Mouse (Mus musculus) MEL (cell line): ENCODE results near the gene Pkd1. TPM values are rescaled to one million over a fixed set of nuclear protein-coding genes. Genes with fewer than 3 reads are reported as not detected.

Source experiments
- DNase-seq: peaks from one replicate; pipeline ENCODE4 v3.0.0; 2011; ENCODE audit warnings: low read depth, low spot score
- H3K27ac ChIP-seq: 2 replicates; pipeline ENCODE4 v1.5.1; 2012; ENCODE audit warnings: low read depth, mild to moderate bottlenecking, control low read depth, low read length, moderate library complexity; ENCODE audit not compliant: control insufficient read depth
- H3K27me3 ChIP-seq, 2 experiments: fragments of 150-350 bp in 1 of 2; sonication (generic) in 1 of 2; 2 replicates each; pipeline ENCODE4 v1.6.1; 2012; ENCODE audit warnings: low read length in 2 of 2, mild to moderate bottlenecking in 2 of 2, improper control_type of control experiment in 1 of 2, moderate library complexity in 1 of 2; ENCODE audit not compliant: insufficient read depth in 2 of 2, control insufficient read depth in 1 of 2
- H3K36me3 ChIP-seq, 2 experiments: 2 replicates each; pipeline ENCODE4 v1.6.1; 2012 to 2014; ENCODE audit warnings: low read length in 2 of 2, improper control_type of control experiment in 1 of 2, inconsistent platforms in 1 of 2, mild to moderate bottlenecking in 1 of 2; ENCODE audit not compliant: insufficient read depth in 2 of 2, control insufficient read depth in 1 of 2
- H3K4me1 ChIP-seq, 2 experiments: fragments of 150-350 bp in 1 of 2; sonication (generic) in 1 of 2; 2 replicates each; pipeline ENCODE4 v1.6.1; 2012; ENCODE audit warnings: low read length in 2 of 2, improper control_type of control experiment in 1 of 2, mild to moderate bottlenecking in 1 of 2; ENCODE audit not compliant: insufficient read depth in 2 of 2, control insufficient read depth in 1 of 2
- H3K4me3 ChIP-seq, 2 experiments: fragments of 150-350 bp in 1 of 2; sonication (generic) in 1 of 2; 2 replicates each; pipeline ENCODE4 v1.5.1; 2012; ENCODE audit warnings: low read depth in 2 of 2, low read length in 2 of 2, mild to moderate bottlenecking in 2 of 2, moderate library complexity in 2 of 2, control low read depth in 1 of 2, improper control_type of control experiment in 1 of 2; ENCODE audit not compliant: control insufficient read depth in 1 of 2, insufficient read depth in 1 of 2
- H3K79me2 ChIP-seq: 2 replicates; pipeline ENCODE4 v1.6.1; 2012; ENCODE audit warnings: mild to moderate bottlenecking, low read length, moderate library complexity; ENCODE audit not compliant: control insufficient read depth, poor library complexity, insufficient read depth
- H3K9ac ChIP-seq: 2 replicates; pipeline ENCODE4 v1.6.1; 2012; ENCODE audit warnings: low read depth, mild to moderate bottlenecking, control low read depth, low read length, moderate library complexity; ENCODE audit not compliant: control insufficient read depth, poor library complexity, severe bottlenecking
- H3K9me3 ChIP-seq: fragments of 150-350 bp; sonication (generic); replicated peaks from 2 replicates; pipeline ENCODE4 v1.6.1; 2012; ENCODE audit warnings: mild to moderate bottlenecking, low read length, improper control_type of control experiment, moderate library complexity; ENCODE audit not compliant: insufficient read depth
- CHD1 ChIP-seq: IDR thresholded peaks from 2 replicates; pipeline ENCODE4 v1.6.1; 2012; ENCODE audit warnings: low read depth, mild to moderate bottlenecking, inconsistent platforms, low read length, improper control_type of control experiment
- CHD2 ChIP-seq: IDR thresholded peaks from 2 replicates; pipeline ENCODE4 v1.6.1; 2011; ENCODE audit warnings: low read length, improper control_type of control experiment
- E2F4 ChIP-seq: IDR thresholded peaks from 2 replicates; pipeline ENCODE4 v1.6.1; 2011; ENCODE audit warnings: low read depth, low read length, improper control_type of control experiment, borderline replicate concordance
- EP300 ChIP-seq, 2 experiments: IDR thresholded peaks; 2 replicates each; pipeline ENCODE4 v1.6.1; 2011; ENCODE audit warnings: improper control_type of control experiment in 2 of 2, low read length in 2 of 2, low read depth in 1 of 2, mild to moderate bottlenecking in 1 of 2
- ETS1 ChIP-seq: IDR thresholded peaks from 2 replicates; pipeline ENCODE4 v1.6.1; 2012; ENCODE audit warnings: low read depth, mild to moderate bottlenecking, inconsistent platforms, low read length, improper control_type of control experiment, moderate library complexity
- GABPA ChIP-seq: IDR thresholded peaks from 2 replicates; pipeline ENCODE4 v1.6.1; 2012; ENCODE audit warnings: low read depth, mild to moderate bottlenecking, inconsistent platforms, low read length, improper control_type of control experiment, moderate library complexity
- JUND ChIP-seq: IDR thresholded peaks from 2 replicates; pipeline ENCODE4 v1.6.1; 2011; ENCODE audit warnings: low read depth, mild to moderate bottlenecking, improper control_type of control experiment, low read length
- MAX ChIP-seq: IDR thresholded peaks from 2 replicates; pipeline ENCODE4 v1.6.1; 2011; ENCODE audit warnings: low read length, improper control_type of control experiment
- MEF2A ChIP-seq: IDR thresholded peaks from 2 replicates; pipeline ENCODE4 v1.6.1; 2014; ENCODE audit warnings: low read depth, mild to moderate bottlenecking, inconsistent platforms, low read length, improper control_type of control experiment; ENCODE audit not compliant: poor library complexity, insufficient replicate concordance, severe bottlenecking; ENCODE audit errors: extremely low read depth
- MYB ChIP-seq: IDR thresholded peaks from 2 replicates; pipeline ENCODE4 v1.6.1; 2011; ENCODE audit warnings: mild to moderate bottlenecking, low read depth, low read length, improper control_type of control experiment
- NELFE ChIP-seq: IDR thresholded peaks from 2 replicates; pipeline ENCODE4 v1.6.1; 2011; ENCODE audit warnings: low read depth, low read length, improper control_type of control experiment
- NRF1 ChIP-seq: IDR thresholded peaks from 2 replicates; pipeline ENCODE4 v1.6.1; 2014; ENCODE audit warnings: low read depth, mild to moderate bottlenecking, inconsistent platforms, low read length, improper control_type of control experiment, moderate library complexity; ENCODE audit not compliant: poor library complexity, insufficient read depth, severe bottlenecking
- POLR2A ChIP-seq, 2 experiments: IDR thresholded peaks; 2 replicates each; pipeline ENCODE4 v1.6.1; 2011 to 2012; ENCODE audit warnings: low read length in 2 of 2, mild to moderate bottlenecking in 2 of 2, control low read depth in 1 of 2, improper control_type of control experiment in 1 of 2, low read depth in 1 of 2, moderate library complexity in 1 of 2; ENCODE audit not compliant: control insufficient read depth in 1 of 2, insufficient read depth in 1 of 2, poor library complexity in 1 of 2
- RAD21 ChIP-seq: IDR thresholded peaks from 2 replicates; pipeline ENCODE4 v1.6.1; 2011; ENCODE audit warnings: mild to moderate bottlenecking, low read depth, low read length, improper control_type of control experiment
- RCOR1 ChIP-seq: IDR thresholded peaks from 2 replicates; pipeline ENCODE4 v1.6.1; 2012; ENCODE audit warnings: low read depth, mild to moderate bottlenecking, inconsistent platforms, low read length, improper control_type of control experiment
- TAL1 ChIP-seq: IDR thresholded peaks from 2 replicates; pipeline ENCODE4 v1.6.1; 2012; ENCODE audit warnings: mild to moderate bottlenecking, inconsistent platforms, low read length, moderate library complexity, mixed read lengths
- USF1 ChIP-seq: IDR thresholded peaks from 2 replicates; pipeline ENCODE4 v1.6.1; 2014; ENCODE audit warnings: low read depth, mild to moderate bottlenecking, inconsistent platforms, low read length, improper control_type of control experiment, moderate library complexity
- USF2 ChIP-seq, 2 experiments: IDR thresholded peaks; 2 replicates each; pipeline ENCODE4 v1.6.1; 2011 to 2012; ENCODE audit warnings: improper control_type of control experiment in 2 of 2, low read length in 2 of 2, borderline replicate concordance in 1 of 2, inconsistent platforms in 1 of 2, low read depth in 1 of 2, mild to moderate bottlenecking in 1 of 2; ENCODE audit not compliant: insufficient read depth in 1 of 2
- ZNF384 ChIP-seq: IDR thresholded peaks from 2 replicates; pipeline ENCODE4 v1.6.1; 2012; ENCODE audit warnings: low read depth, mild to moderate bottlenecking, inconsistent platforms, low read length, improper control_type of control experiment
- polyA plus RNA-seq, 2 experiments: library from polyadenylated mRNA; stranded (reverse) in 1 of 2; unstranded in 1 of 2; fragments of >175 nt in 1 of 2; fragments of >200 nt in 1 of 2; gene quantifications; 2 replicates each; pipeline versions ENCODE4 v1.2.1 to v1.2.4; 2012; ENCODE audit warnings: low replicate concordance in 2 of 2, low read depth in 1 of 2; ENCODE audit not compliant: insufficient read length in 2 of 2, insufficient read depth in 1 of 2, missing spikeins in 1 of 2
- total RNA-seq: library from RNA; depleted of rRNA; stranded (reverse); fragments of 300-350 nt; gene quantifications from 2 replicates; pipeline ENCODE4 v1.2.3, GENCODE M21; 2012

The Pkd1 gene
- total and polyA plus RNA-seq, 3 experiments = 10.6 to 10.7 TPM; not detected in 1

DNA sequence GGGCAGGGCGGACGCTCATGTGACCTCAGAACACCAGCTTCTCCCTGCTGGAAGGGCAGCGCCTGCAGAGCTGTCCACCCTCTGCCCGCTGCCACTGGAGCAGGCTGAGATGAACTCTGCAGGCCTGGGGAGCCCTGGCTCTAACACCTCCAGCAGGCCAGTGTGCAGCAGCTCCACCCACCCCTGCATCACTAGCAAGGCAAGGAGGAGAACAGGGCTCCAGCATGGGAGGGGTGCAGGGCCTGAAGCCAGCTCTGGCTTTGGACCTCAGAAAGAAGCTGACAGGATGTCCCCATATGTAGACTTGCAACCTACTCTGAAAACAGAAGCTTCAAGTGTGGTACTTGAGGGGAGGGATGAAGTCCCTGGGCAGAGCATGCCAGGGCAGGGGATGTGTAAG is 50.9 kb downstream of the Pkd1 start:
- Histone ChIP-seq H3K36me3 (peaks cover 0 to 5% of the 10 kb centered on the region in 2 experiments; a peak in 2 of 4 replicates), H3K27ac (no peak overlapping the region), H3K4me1 (no peaks in the 10 kb centered on the region), H3K9me3 (no peaks in the 10 kb centered on the region), H3K4me3 (no peak overlapping the region), H3K79me2 (no peaks in the 10 kb centered on the region), H3K9ac (no peak overlapping the region), H3K27me3 (no peaks in the 10 kb centered on the region)
- no peak for DNase-seq
- TF ChIP-seq NELFE (no peak), POLR2A (IDR thresholded peaks at IDR 0.05; ENCODE audit: control insufficient read depth in 1 of 2, insufficient read depth in 1 of 2, low read depth in 1 of 2, low read length in 2 of 2, poor library complexity in 1 of 2) (no peak), NRF1 (no peak), GABPA (no peak), MEF2A (no peak)

DNA sequence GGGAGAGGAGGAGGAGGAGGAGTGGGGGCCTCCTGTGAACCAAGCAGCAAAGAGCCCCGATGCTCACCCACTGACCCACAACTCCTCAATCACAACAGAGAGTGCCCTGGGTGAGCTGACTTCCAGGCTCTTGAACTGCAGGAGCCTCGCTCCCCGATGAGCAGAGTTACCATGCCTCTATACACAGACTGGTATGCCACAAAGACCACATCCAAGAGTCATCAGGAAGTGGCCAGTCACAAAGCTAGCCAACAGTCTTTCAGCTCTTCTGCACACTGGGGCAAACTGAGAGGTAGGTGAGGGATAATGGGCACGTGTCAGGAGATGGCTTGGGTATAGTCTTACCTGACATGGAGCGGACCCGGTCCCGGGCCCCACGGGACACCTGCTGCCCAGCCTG is 54.3 kb downstream of the Pkd1 start:
- Histone ChIP-seq H3K36me3 (peaks cover 0 to 3% of the 10 kb centered on the region in 2 experiments; a peak in 1 of 4 replicates), H3K79me2 (no peaks in the 10 kb centered on the region), H3K4me1 (no peaks in the 10 kb centered on the region), H3K27me3 (no peaks in the 10 kb centered on the region), H3K4me3 (no peak overlapping the region), H3K27ac (no peak overlapping the region), H3K9me3 (no peaks in the 10 kb centered on the region), H3K9ac (no peak overlapping the region)
- DNase-seq = no peak
- TF ChIP-seq USF1 (no peak), ETS1 (no peak), E2F4 (no peak), MAX (no peak), RAD21 (no peak), EP300 (IDR thresholded peaks at IDR 0.05; ENCODE audit: low read depth in 1 of 2, low read length in 2 of 2) (no peak), TAL1 (no peak), JUND (no peak), USF2 (IDR thresholded peaks at IDR 0.05; ENCODE audit: borderline replicate concordance in 1 of 2, insufficient read depth in 1 of 2, low read depth in 1 of 2, low read length in 2 of 2) (no peak), ZNF384 (no peak), MYB (no peak), CHD1 (no peak), CHD2 (no peak), RCOR1 (no peak)
